Mouse (Mus musculus): Measurements from ENCODE around the gene Car2. TPM values are rescaled to one million over a fixed set of nuclear protein-coding genes. Genes with fewer than 3 reads are reported as not detected.
A peak's percentile ranks its signal among the peaks of the same experiment; 100 is the strongest.

Car2 gene
- total and polyA plus RNA-seq, 2 experiments from 2014 or later: 32.4 to 50.1 TPM

GRCm38 (mm10) chr3:14917261-14917660, 31.2 kb downstream of the Car2 start:
- Histone ChIP-seq H3K4me3 (ENCODE audit: low read depth, low read length) (no peak overlapping the region), H3K4me2 (ENCODE audit: low read depth, low read length, poor library complexity, severe bottlenecking) (no peak overlapping the region), H3K27ac (ENCODE audit: low read depth, low read length) (no peak overlapping the region), H3K36me3 (ENCODE audit: insufficient read depth, low read length) (no peaks in the 10 kb centered on the region), H3K9me3 (ENCODE audit: low read length) (no peaks in the 10 kb centered on the region), H3K9ac (replicated peaks; ENCODE audit: low read length, poor library complexity, severe bottlenecking) (no peak overlapping the region), H3K4me1 (ENCODE audit: insufficient read depth, low read length) (no peaks in the 10 kb centered on the region), H3K27me3 (ENCODE audit: insufficient read depth, low read length) (no peaks in the 10 kb centered on the region)
- TF ChIP-seq CTCF (IDR thresholded peaks at IDR 0.05): no peak
- WGBS: 44% methylated on average over 2 of the region's 2 CpGs
- no peak for DNase-seq (ENCODE audit: low spot score)
- ATAC-seq (ENCODE audit: low FRiP score): no peak

DNA sequence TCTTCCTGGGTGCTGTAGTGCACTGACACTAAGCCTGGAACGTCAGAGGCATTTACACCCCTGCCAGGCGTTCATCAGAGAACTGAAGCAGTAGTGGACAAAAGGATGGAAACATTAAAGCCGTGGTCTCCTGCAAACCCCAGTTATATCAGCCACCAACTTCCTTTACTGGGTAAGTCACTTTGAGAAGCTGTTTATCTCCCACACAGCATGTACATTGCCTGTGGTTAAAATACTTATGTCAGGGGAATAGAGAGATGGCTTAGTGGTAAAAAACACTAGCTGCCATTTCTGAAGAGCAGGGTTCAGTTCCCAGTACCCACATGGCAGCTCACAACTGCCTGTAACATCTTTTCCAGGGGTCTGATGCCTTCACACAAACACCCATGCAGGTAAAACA, 58.6 kb downstream of the Car2 start:
- no peak for TF ChIP-seq CTCF (IDR thresholded peaks at IDR 0.05)
- WGBS: 70% methylated on average over 3 of the region's 3 CpGs

GRCm38 (mm10) chr3:14945627-14946026, 59.6 kb downstream of the Car2 start:
- WGBS: 67% methylated on average over 2 of the region's 2 CpGs
- ATAC-seq (ENCODE audit: low FRiP score) (no peak), DNase-seq (ENCODE audit: low spot score) (no peak)
- no peaks in the 10 kb centered on the region for H3K4me1 ChIP-seq (ENCODE audit: insufficient read depth, low read length)
- no peaks in the 10 kb centered on the region for H3K9me3 ChIP-seq (ENCODE audit: low read length)
- no peak for TF ChIP-seq CTCF (IDR thresholded peaks at IDR 0.05)
- no peak overlapping the region for H3K4me3 ChIP-seq (ENCODE audit: low read depth, low read length)
- no peaks in the 10 kb centered on the region for H3K36me3 ChIP-seq (ENCODE audit: insufficient read depth, low read length)
- H3K9ac ChIP-seq (replicated peaks; ENCODE audit: low read length, poor library complexity, severe bottlenecking): no peak overlapping the region
- H3K27ac ChIP-seq (ENCODE audit: low read depth, low read length): no peak overlapping the region
- H3K4me2 ChIP-seq (ENCODE audit: low read depth, low read length, poor library complexity, severe bottlenecking): no peak overlapping the region
- no peaks in the 10 kb centered on the region for H3K27me3 ChIP-seq (ENCODE audit: insufficient read depth, low read length)

More for the DNA sequence above, 58.6 kb downstream of the Car2 start:
- Histone ChIP-seq H3K4me3 (ENCODE audit: low read depth, low read length) (no peak overlapping the region), H3K27ac (ENCODE audit: low read depth, low read length) (no peak overlapping the region), H3K9me3 (ENCODE audit: low read length) (no peaks in the 10 kb centered on the region), H3K9ac (replicated peaks; ENCODE audit: low read length, poor library complexity, severe bottlenecking) (no peak overlapping the region), H3K4me1 (ENCODE audit: insufficient read depth, low read length) (no peaks in the 10 kb centered on the region), H3K36me3 (ENCODE audit: insufficient read depth, low read length) (no peaks in the 10 kb centered on the region), H3K4me2 (ENCODE audit: low read depth, low read length, poor library complexity, severe bottlenecking) (no peak overlapping the region), H3K27me3 (ENCODE audit: insufficient read depth, low read length) (no peaks in the 10 kb centered on the region)
- ATAC-seq (ENCODE audit: low FRiP score): no peak
- no peak for DNase-seq (ENCODE audit: low spot score)

DNA sequence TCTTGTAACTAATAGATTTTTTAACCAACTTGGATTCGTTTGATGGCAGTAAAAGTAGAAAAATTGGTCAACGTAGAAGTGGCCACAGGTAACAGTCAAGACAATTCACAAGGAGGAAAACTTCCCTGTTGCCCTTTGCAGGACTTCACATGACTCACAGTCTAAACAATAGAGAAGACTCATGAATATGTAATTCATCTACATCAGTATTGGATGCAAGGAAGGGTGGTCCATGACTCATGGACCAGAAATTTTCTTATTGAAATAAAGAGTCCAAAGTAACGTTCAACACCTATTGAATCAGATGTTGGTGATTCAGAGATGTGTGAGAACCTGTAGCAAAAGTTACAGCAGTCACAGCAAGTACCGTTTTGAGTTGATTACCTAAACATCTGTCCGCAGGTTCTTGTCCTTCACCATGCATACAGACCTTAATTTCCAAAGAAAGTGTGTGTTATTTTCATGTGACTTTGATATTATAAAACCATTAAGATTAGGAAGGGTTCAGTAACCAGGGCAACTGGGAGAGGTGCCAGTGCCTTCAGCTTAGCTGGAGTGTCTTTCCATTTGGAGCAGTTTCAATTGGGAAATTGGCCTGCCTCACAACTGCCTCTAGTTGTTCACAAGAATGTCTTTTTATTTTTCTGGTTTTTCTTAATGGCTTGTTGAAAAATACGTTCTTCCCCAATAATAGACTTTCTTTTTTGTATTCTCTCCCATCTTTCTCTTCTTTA, 62.2 kb downstream of the Car2 start:
- Histone ChIP-seq H3K36me3 (ENCODE audit: insufficient read depth, low read length) (no peaks in the 10 kb centered on the region), H3K27ac (ENCODE audit: low read depth, low read length) (no peak overlapping the region), H3K4me3 (ENCODE audit: low read depth, low read length) (no peak overlapping the region), H3K4me2 (ENCODE audit: low read depth, low read length, poor library complexity, severe bottlenecking) (no peak overlapping the region), H3K9me3 (ENCODE audit: low read length) (no peaks in the 10 kb centered on the region), H3K27me3 (ENCODE audit: insufficient read depth, low read length) (no peaks in the 10 kb centered on the region), H3K4me1 (ENCODE audit: insufficient read depth, low read length) (no peaks in the 10 kb centered on the region), H3K9ac (replicated peaks; ENCODE audit: low read length, poor library complexity, severe bottlenecking) (no peak overlapping the region)
- DNase-seq (ENCODE audit: low spot score): peak; percentile 75
- WGBS: 76% methylated on average over 6 of the region's 6 CpGs
- no peak for TF ChIP-seq CTCF (IDR thresholded peaks at IDR 0.05)
- ATAC-seq (ENCODE audit: low FRiP score): no peak

DNA sequence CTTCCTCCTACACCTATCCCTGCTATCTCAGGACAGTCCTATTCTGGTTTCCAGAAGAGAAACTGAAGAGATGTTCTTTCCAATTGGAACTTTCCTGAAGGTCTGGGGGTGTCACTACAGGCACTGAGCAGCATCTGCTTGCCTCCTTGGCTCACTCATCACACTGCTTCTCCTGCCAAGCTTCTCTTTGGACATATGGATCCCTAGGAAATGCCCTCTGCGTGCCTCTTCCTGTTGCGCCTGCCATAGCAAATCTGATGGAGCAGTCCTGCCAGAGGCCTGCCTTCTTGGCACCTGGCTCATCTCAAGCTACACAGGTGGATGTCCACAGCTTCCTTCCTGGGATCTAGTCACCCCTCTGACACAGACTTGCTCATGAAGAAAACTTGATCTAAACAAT, 64.0 kb downstream of the Car2 start:
- Histone ChIP-seq H3K9ac (replicated peaks; ENCODE audit: low read length, poor library complexity, severe bottlenecking) (no peak overlapping the region), H3K4me3 (ENCODE audit: low read depth, low read length) (no peak overlapping the region), H3K27me3 (ENCODE audit: insufficient read depth, low read length) (no peaks in the 10 kb centered on the region), H3K36me3 (ENCODE audit: insufficient read depth, low read length) (no peaks in the 10 kb centered on the region), H3K9me3 (ENCODE audit: low read length) (no peaks in the 10 kb centered on the region), H3K4me2 (ENCODE audit: low read depth, low read length, poor library complexity, severe bottlenecking) (no peak overlapping the region), H3K4me1 (ENCODE audit: insufficient read depth, low read length) (no peaks in the 10 kb centered on the region), H3K27ac (ENCODE audit: low read depth, low read length) (no peak overlapping the region)
- TF ChIP-seq CTCF (IDR thresholded peaks at IDR 0.05): no peak
- WGBS: 93% methylated on average over 2 of the region's 2 CpGs
- ATAC-seq (ENCODE audit: low FRiP score) (no peak), DNase-seq (ENCODE audit: low spot score) (peak; percentile 51)

Other genes with a start within 250 kb of the Car2 start
- gene Car13, start 244.5 kb upstream of the Car2 start, total RNA-seq (2014; rRNA removed): 4.7 and 6.1 TPM in 2 replicates
- gene Car13, start 244.5 kb upstream of the Car2 start, polyA plus RNA-seq (2015; fragmentation: Nextera tagmentation; extraction: Ambion mirVana): 3.9 and 4.1 TPM in 2 replicates
- not detected in 2 replicates for gene Car1, start 77.9 kb upstream of the Car2 start, total RNA-seq (2014; rRNA removed)
- gene Car1, start 77.9 kb upstream of the Car2 start, polyA plus RNA-seq (2015; fragmentation: Nextera tagmentation; extraction: Ambion mirVana): 0.17 and 0.23 TPM in 2 replicates
- gene Car3, start 22.8 kb upstream of the Car2 start, total RNA-seq (2014; rRNA removed): 0.99 and 1.3 TPM in 2 replicates
- gene Car3, start 22.8 kb upstream of the Car2 start, polyA plus RNA-seq (2015; fragmentation: Nextera tagmentation; extraction: Ambion mirVana): 1.7 and 2.5 TPM in 2 replicates